Mouse (Mus musculus) cerebellum, postnatal 25 days (tissue): ENCODE measurements at regions not wholly inside any gene's neighbourhood (a gene's known extent, or its start where the extent isn't known, plus 50 kb on each side); places are given as distances from the start of the nearest gene placed in this dataset.
A peak's percentile ranks its signal among the peaks of the same experiment; 100 is the strongest.

Source experiments
- DNase-seq, 2 experiments: peaks; one replicate each; pipeline ENCODE4 v3.0.0; 2021; ENCODE audit warnings: mixed read lengths in 2 of 2

GRCm38 (mm10) chr2:160256251-160256650 is 77.7 kb downstream of the Gm826 start:
- DNase-seq = no peak

DNA sequence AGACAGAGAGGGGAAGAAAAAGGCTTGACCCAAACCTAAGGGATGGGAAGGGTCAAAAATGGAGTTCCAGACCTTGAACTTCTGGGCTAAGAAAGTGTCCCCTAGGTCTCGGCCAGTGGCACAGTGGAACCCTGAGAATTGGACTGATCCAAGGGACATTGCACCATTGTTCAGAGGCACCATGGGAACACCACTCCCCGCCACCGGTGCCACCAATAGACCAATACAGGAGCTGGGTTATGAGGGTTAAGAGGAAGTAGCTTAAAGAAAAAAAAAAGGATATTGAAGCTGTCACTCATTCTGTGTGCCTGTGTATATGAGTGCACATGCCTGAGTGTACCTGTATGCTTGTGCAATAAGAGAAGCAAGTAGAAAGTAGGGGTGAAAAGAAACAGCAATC is 83.7 kb downstream of the Gm826 start:
- no peak for DNase-seq

DNA sequence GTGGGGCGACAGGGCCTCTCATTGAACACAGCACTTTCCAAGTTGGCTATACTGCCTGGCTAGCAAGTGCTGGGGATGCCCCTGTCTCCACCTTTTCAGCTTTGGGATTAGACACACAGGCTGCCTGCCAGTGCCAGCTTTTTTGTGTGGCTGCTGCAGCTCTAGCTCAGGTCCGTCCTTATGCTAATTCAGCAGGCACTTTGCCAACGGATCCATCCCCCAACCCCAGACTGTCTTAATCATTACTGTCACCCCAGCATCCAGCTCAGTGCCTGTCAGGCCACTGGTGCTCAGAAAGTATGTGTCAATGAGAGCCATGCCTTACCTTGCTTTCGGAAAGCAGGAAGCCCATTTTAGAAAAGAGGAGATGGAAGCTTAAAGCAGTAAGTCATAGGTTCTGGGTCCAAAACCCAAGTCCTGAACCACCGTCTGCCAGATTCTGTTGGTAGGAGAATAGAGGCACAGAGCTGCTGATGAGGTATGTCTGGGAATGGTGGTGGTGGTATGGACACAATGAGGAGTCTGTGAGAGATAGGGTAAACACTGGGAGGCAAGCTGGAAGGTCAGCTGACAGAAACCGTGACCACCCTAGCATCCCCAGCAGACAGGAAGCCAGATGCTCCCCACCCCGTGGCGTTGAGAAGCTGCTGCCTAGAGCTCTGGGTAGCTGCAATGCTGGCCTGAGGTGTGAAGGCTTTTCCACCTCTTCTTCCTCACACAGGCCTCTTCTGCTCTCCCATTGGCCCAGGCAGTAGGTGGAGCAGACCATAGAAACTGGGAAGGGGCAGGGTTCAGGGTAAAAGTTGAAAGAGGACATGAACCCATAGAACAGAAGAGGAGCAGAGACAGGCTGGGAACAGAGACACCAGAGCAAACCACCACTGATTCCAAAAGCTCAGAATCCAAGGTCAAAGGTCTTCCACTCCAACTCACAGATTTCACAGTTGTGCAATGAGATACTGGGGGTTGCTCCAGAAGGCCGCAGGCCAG is 84.6 kb downstream of the Gm826 start:
- no peak for DNase-seq

- DNase-seq = no peak
These were observed 86.7 kb downstream of the Gm826 start for GRCm38 (mm10) chr2:160247286-160247685.

GRCm38 (mm10) chr2:160246356-160246755 is 87.6 kb downstream of the Gm826 start:
- DNase-seq = no peak

- DNase-seq = no peak
These were observed 89.1 kb downstream of the Gm826 start for GRCm38 (mm10) chr2:160244866-160245265.

GRCm38 (mm10) chr2:160240531-160241379 is 93.2 kb downstream of the Gm826 start:
- no peak for DNase-seq

DNA sequence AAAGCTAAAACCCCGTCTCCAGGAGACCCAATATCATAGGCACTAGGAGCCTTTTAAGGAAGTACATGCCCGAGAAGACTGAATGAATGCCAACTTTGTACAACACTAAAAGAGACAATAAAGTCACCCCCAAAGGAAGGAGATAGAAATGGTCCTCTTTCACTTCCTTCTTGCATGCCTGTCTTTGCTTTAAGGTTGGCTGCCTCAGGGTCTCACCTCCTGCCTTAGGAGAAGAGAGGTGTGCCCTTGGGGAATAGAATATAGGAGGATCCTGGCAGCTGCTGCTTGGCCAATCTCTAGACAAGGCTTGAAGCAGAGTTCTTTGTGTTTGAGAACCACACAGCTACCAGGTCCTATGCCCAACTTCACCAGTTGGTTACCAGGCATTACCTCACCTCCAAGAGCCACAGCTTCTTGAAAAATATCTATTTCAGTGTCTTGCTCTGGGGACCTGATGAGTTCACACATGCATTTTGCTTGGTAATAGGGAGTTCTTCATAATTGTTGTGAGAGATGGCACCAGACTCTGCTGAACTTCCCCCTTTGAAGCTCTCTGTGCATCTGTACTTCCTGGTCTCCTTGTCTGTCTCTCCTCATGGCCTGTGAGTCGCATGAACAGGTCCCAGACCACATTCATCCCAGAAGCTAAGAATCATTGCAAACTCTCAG is 96.4 kb downstream of the Gm826 start:
- no peak for DNase-seq

DNA sequence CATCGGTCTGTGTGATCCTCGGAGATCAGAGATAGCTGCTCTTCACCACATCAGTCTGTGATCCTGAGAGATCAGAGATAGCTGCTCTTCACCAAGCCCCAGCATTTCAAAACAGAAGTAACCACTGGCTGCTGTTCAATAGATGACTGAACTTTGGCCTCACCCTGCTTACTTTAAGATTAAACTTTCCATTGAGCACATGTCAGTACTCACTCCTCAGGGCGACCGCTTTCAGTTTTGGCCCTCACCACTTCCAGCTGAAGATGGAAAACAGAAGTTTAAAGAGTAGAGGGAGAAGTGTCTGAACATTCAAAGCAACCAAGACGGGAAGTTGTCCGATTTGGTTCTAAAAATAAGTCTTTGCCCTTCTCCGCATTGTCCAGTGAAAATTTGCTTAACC is 97.2 kb downstream of the Gm826 start:
- DNase-seq = no peak

DNA sequence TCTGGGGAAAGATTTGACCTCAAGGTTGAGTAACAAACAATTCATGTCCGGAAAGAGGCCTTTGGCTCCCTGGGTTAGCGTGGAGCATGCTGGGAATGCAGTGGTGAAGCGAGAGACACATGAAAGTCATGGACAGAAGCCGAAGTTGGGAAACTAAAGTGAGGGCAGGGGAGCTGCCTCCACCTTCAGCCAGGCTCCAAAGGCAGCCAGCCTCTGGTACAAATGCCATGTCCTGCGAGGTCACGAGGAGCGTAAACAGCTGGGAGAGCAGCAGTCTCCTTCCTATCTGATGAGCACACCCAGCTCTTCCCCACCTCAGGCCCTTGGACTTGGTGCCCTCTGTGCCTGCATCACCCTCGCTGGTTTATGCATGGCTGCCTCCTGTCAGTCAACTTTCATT is 103.2 kb downstream of the Gm826 start:
- DNase-seq = no peak

- peak; percentile 23 to 35 for DNase-seq
These were observed 105.5 kb downstream of the Gm826 start for GRCm38 (mm10) chr2:160228331-160229035.

GRCm38 (mm10) chr2:160225450-160225849 is 108.5 kb downstream of the Gm826 start:
- DNase-seq = no peak

DNA sequence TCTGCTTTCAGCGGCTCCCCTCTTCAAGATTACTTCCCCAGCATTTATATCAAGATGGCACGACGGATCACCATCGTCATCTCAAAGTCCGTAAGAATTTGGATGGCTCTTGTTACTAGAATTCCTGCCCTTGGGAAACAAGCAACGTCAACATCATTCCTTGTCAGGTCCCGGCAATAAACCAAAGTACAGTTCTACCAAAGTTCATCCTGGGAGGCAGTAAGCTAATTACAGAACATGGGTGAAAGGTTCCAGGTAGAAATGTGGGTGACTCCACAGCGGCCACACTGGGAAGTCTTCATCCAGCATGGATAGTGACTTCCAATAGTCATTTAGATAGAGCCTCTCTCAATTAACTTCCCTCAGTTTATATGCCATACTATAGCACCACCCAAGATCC is 110.6 kb downstream of the Gm826 start:
- no peak for DNase-seq

DNA sequence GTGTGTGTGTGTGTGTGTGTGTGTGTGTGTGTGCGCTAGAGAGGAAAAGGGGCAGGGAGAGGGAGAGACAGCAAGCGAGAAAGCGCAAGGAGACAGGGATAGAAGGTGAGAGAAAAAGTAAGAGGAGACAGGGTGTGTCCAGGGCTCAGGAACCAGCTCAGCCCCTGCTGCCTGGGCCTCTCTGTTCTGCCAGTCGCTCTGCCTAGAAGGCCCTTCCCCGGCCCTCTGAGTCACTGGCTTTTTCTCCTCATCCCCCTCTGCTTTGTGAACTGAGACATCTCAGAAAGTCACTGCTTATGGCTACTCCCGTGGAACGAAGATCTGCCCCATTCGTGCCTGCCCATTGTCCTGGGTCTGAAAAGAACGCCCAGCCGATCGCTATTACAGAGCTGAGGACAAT is 112.2 kb downstream of the Gm826 start:
- no peak for DNase-seq

GRCm38 (mm10) chr2:160220562-160221021 is 113.4 kb downstream of the Gm826 start:
- DNase-seq = no peak

DNA sequence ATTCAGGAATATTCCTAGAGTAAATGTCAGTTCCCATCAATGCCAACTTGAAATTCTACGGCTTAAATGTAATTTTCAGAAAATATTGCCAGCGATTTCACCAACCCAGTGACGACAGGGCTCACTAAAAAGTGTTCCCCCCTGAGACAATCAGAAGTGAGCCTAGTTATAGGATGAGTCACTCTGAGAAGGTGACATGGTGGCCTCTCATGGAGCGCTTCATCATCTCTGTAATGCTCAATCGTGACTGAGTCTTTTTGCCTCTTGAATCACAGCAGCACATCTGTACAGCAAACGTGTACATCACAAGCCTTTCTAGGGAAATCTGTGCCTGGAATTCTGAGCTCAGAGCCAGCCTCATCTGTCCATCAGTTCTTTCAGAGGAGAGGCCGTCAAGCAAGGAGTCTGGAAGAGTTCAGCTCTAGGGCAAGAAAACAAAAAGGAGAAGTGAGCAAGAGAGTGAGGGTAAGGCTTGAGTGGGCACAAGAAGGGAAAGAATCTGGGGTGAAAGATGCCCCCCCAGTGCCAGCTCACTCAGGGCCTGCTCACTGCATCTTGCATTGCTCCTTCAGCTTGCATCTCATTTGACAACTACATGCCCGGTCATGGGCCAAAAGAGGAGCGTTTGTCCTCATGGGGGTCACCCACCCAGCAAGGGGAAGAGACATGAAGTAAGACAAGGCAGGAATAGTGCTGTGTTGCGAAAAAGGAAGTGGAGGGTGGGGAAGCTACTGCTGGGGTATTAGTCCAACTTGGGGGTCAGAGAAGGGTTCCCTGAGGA is 119.7 kb downstream of the Gm826 start:
- no peak for DNase-seq

- no peak for DNase-seq
These were observed 123.5 kb downstream of the Gm826 start for GRCm38 (mm10) chr2:160210507-160210906.

DNA sequence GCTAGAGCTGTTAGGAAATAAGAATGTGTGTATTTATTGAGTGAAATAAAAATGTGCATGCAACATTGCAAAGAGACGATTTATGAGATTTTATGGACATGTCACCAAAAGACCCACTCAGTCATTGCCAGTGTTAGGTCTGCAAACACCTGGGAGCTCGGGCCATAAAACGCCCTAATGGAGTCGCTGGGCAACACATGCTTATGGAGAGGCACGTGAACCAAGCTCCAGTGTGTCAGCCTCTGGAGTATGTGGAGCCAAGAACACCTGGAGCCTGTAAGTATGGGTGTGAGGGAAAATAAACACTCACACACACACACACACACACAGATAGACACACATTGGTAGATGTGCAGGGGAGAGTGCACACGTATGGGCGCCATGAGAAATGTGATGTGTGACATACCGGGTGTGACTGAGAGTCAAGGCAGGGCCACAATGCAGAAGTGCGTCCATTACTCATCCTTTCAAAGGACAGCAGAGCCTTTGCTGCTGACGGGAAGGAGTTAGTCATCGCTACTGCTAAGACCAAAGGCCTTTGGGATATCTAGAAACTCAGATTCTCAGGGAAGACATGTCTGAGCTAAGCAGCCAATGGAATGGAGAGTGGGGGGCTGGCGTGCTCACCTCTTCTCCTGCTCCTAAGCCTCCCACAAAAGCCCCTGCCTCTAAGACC is 124.2 kb downstream of the Gm826 start:
- DNase-seq = no peak

- no peak for DNase-seq
These were observed 125.7 kb downstream of the Gm826 start for GRCm38 (mm10) chr2:160208295-160208694.

DNA sequence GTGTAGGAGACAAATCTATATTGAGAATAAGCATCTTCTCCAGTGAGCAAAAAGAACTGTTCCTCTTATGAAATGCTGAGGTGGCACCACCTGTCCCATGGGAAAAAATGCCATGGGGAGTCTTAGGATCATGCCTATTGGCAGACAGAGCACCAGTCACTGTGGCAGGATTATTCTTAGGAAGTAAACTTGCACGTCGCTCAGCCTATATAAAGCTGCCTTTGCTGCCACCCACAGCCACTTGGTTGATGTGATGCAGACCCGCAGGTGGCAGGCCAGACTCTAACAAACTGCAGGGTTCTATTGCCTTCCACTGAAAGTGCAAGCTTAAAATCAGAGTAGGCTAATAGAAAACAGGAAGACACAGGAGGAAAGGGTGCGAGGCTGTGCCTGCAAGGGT is 126.7 kb downstream of the Gm826 start:
- DNase-seq = no peak

GRCm38 (mm10) chr2:160192661-160193060 is 141.3 kb downstream of the Gm826 start:
- no peak for DNase-seq
